Mouse (Mus musculus): ENCODE results near the gene Fancg. TPM values are rescaled to one million over a fixed set of nuclear protein-coding genes. Genes with fewer than 3 reads are reported as not detected.

The Fancg gene
- polyA plus RNA-seq, 1 experiment from 2014 or later = 26.9 TPM

GRCm38 (mm10) chr4:43029121-43029520, 18.8 kb upstream of the Fancg start:
- Histone ChIP-seq H3K4me3 (ENCODE audit: low read depth, low read length) (no peak overlapping the region), H3K36me3 (ENCODE audit: control insufficient read depth, insufficient read depth, low read length) (peaks cover 19% of the 10 kb centered on the region), H3K9ac (ENCODE audit: low read depth, low read length) (no peak overlapping the region), H3K9me3 (replicated peaks; ENCODE audit: control insufficient read depth, low read length, poor library complexity, severe bottlenecking) (no peaks in the 10 kb centered on the region), H3K4me1 (ENCODE audit: control insufficient read depth, insufficient read depth, low read length) (peaks cover 27% of the 10 kb centered on the region), H3K4me2 (ENCODE audit: low read length) (no peak overlapping the region), H3K27me3 (ENCODE audit: control insufficient read depth, insufficient read depth, low read depth, low read length) (no peaks in the 10 kb centered on the region), H3K27ac (ENCODE audit: low read length) (no peak overlapping the region)
- no peak for ATAC-seq
- WGBS = 93% methylated on average over 7 of the region's 7 CpGs

- Histone ChIP-seq H3K4me3 (ENCODE audit: low read depth, low read length) (peak within 1 kb of the TSS; percentile 60), H3K27me3 (ENCODE audit: control insufficient read depth, insufficient read depth, low read depth, low read length) (no peaks in the 10 kb centered on the region), H3K4me1 (ENCODE audit: control insufficient read depth, insufficient read depth, low read length) (peaks cover 19% of the 10 kb centered on the region), H3K9me3 (replicated peaks; ENCODE audit: control insufficient read depth, low read length, poor library complexity, severe bottlenecking) (no peaks in the 10 kb centered on the region), H3K4me2 (ENCODE audit: low read length) (peak within 1 kb of the TSS; percentile 62), H3K27ac (ENCODE audit: low read length) (peak within 1 kb of the TSS; percentile 93), H3K9ac (ENCODE audit: low read depth, low read length) (peak within 1 kb of the TSS; percentile 67), H3K36me3 (ENCODE audit: control insufficient read depth, insufficient read depth, low read length) (peaks cover 34% of the 10 kb centered on the region)
- 9% methylated on average over 42 of the region's 42 CpGs for WGBS
- ATAC-seq = peak; percentile 96
Measured at GRCm38 (mm10) chr4:43025084-43025960, 15.0 kb upstream of the Fancg start, which contains the start of gene Pigo. TSS of gene Pigo (minus strand) at chr4:43025819.

- Histone ChIP-seq H3K4me2 (ENCODE audit: low read length) (peak overlapping the region; percentile 62), H3K27me3 (ENCODE audit: control insufficient read depth, insufficient read depth, low read depth, low read length) (no peaks in the 10 kb centered on the region), H3K9ac (ENCODE audit: low read depth, low read length) (peak overlapping the region; percentile 67), H3K9me3 (replicated peaks; ENCODE audit: control insufficient read depth, low read length, poor library complexity, severe bottlenecking) (no peaks in the 10 kb centered on the region), H3K36me3 (ENCODE audit: control insufficient read depth, insufficient read depth, low read length) (peaks cover 36% of the 10 kb centered on the region), H3K4me3 (ENCODE audit: low read depth, low read length) (peak overlapping the region; percentile 60), H3K4me1 (ENCODE audit: control insufficient read depth, insufficient read depth, low read length) (peaks cover 14% of the 10 kb centered on the region), H3K27ac (ENCODE audit: low read length) (peak overlapping the region; percentile 93)
- 86% methylated on average over 14 of the region's 14 CpGs for WGBS
- ATAC-seq = peak; percentile 4; the same call in 1 of the 2 replicates
Measured at GRCm38 (mm10) chr4:43024673-43025072, 14.4 kb upstream of the Fancg start.

GRCm38 (mm10) chr4:43021341-43021740, 11.0 kb upstream of the Fancg start:
- peaks cover 45% of the 10 kb centered on the region for H3K36me3 ChIP-seq (ENCODE audit: control insufficient read depth, insufficient read depth, low read length)
- peaks cover 14% of the 10 kb centered on the region for H3K4me1 ChIP-seq (ENCODE audit: control insufficient read depth, insufficient read depth, low read length)

GRCm38 (mm10) chr4:43020876-43021275, 10.6 kb upstream of the Fancg start:
- Histone ChIP-seq H3K9ac (ENCODE audit: low read depth, low read length) (no peak overlapping the region), H3K27ac (ENCODE audit: low read length) (no peak overlapping the region), H3K4me2 (ENCODE audit: low read length) (no peak overlapping the region), H3K4me1 (ENCODE audit: control insufficient read depth, insufficient read depth, low read length) (peaks cover 14% of the 10 kb centered on the region), H3K36me3 (ENCODE audit: control insufficient read depth, insufficient read depth, low read length) (peaks cover 45% of the 10 kb centered on the region), H3K9me3 (replicated peaks; ENCODE audit: control insufficient read depth, low read length, poor library complexity, severe bottlenecking) (no peaks in the 10 kb centered on the region), H3K27me3 (ENCODE audit: control insufficient read depth, insufficient read depth, low read depth, low read length) (no peaks in the 10 kb centered on the region), H3K4me3 (ENCODE audit: low read depth, low read length) (no peak overlapping the region)
- 84% methylated on average over 16 of the region's 16 CpGs for WGBS
- no peak for ATAC-seq

More at GRCm38 (mm10) chr4:43021341-43021740, 11.0 kb upstream of the Fancg start:
- Histone ChIP-seq H3K27ac (ENCODE audit: low read length) (no peak overlapping the region), H3K4me2 (ENCODE audit: low read length) (no peak overlapping the region), H3K4me3 (ENCODE audit: low read depth, low read length) (no peak overlapping the region), H3K9me3 (replicated peaks; ENCODE audit: control insufficient read depth, low read length, poor library complexity, severe bottlenecking) (no peaks in the 10 kb centered on the region), H3K27me3 (ENCODE audit: control insufficient read depth, insufficient read depth, low read depth, low read length) (no peaks in the 10 kb centered on the region), H3K9ac (ENCODE audit: low read depth, low read length) (no peak overlapping the region)
- ATAC-seq = no peak
- WGBS = 70% methylated on average over 17 of the region's 17 CpGs

- no peak overlapping the region for H3K27ac ChIP-seq (ENCODE audit: low read length)
- 95% methylated on average over 23 of the region's 23 CpGs for WGBS
- no peaks in the 10 kb centered on the region for H3K9me3 ChIP-seq (replicated peaks; ENCODE audit: control insufficient read depth, low read length, poor library complexity, severe bottlenecking)
- H3K27me3 ChIP-seq (ENCODE audit: control insufficient read depth, insufficient read depth, low read depth, low read length) = no peaks in the 10 kb centered on the region
- no peak overlapping the region for H3K4me2 ChIP-seq (ENCODE audit: low read length)
- H3K4me3 ChIP-seq (ENCODE audit: low read depth, low read length) = no peak overlapping the region
- ATAC-seq = no peak
- no peak overlapping the region for H3K9ac ChIP-seq (ENCODE audit: low read depth, low read length)
- peaks cover 13% of the 10 kb centered on the region for H3K4me1 ChIP-seq (ENCODE audit: control insufficient read depth, insufficient read depth, low read length)
- peaks cover 45% of the 10 kb centered on the region for H3K36me3 ChIP-seq (ENCODE audit: control insufficient read depth, insufficient read depth, low read length)
Measured at GRCm38 (mm10) chr4:43019641-43020465, 9.5 kb upstream of the Fancg start.

- no peak for ATAC-seq
- no peaks in the 10 kb centered on the region for H3K27me3 ChIP-seq (ENCODE audit: control insufficient read depth, insufficient read depth, low read depth, low read length)
- no peak overlapping the region for H3K4me3 ChIP-seq (ENCODE audit: low read depth, low read length)
- no peak overlapping the region for H3K4me2 ChIP-seq (ENCODE audit: low read length)
- peaks cover 45% of the 10 kb centered on the region for H3K36me3 ChIP-seq (ENCODE audit: control insufficient read depth, insufficient read depth, low read length)
- no peak overlapping the region for H3K27ac ChIP-seq (ENCODE audit: low read length)
- H3K4me1 ChIP-seq (ENCODE audit: control insufficient read depth, insufficient read depth, low read length) = peaks cover 6% of the 10 kb centered on the region
- no peak overlapping the region for H3K9ac ChIP-seq (ENCODE audit: low read depth, low read length)
- no peaks in the 10 kb centered on the region for H3K9me3 ChIP-seq (replicated peaks; ENCODE audit: control insufficient read depth, low read length, poor library complexity, severe bottlenecking)
- 92% methylated on average over 10 of the region's 10 CpGs for whole genome bisulfite sequencing
Measured at GRCm38 (mm10) chr4:43019176-43019575, 8.9 kb upstream of the Fancg start.

GRCm38 (mm10) chr4:43018156-43018555, 7.8 kb upstream of the Fancg start:
- Histone ChIP-seq H3K9ac (ENCODE audit: low read depth, low read length) (no peak overlapping the region), H3K4me3 (ENCODE audit: low read depth, low read length) (no peak overlapping the region), H3K4me1 (ENCODE audit: control insufficient read depth, insufficient read depth, low read length) (no peaks in the 10 kb centered on the region), H3K27me3 (ENCODE audit: control insufficient read depth, insufficient read depth, low read depth, low read length) (no peaks in the 10 kb centered on the region), H3K9me3 (replicated peaks; ENCODE audit: control insufficient read depth, low read length, poor library complexity, severe bottlenecking) (no peaks in the 10 kb centered on the region), H3K27ac (ENCODE audit: low read length) (no peak overlapping the region), H3K4me2 (ENCODE audit: low read length) (no peak overlapping the region), H3K36me3 (ENCODE audit: control insufficient read depth, insufficient read depth, low read length) (peaks cover 41% of the 10 kb centered on the region)
- WGBS = 97% methylated on average over 4 of the region's 4 CpGs
- no peak for ATAC-seq

Measured in midbrain, embryonic 16.5 days (tissue).